Mouse (Mus musculus) E14TG2a.4 (cell line): ENCODE measurements around the gene Rinl.

Source experiments
- H3K27me3 ChIP-seq: 2 replicates; pipeline ENCODE4 v1.6.1; 2014; ENCODE audit warnings: low read length, control low read depth; ENCODE audit not compliant: insufficient read depth
- H3K36me3 ChIP-seq: 2 replicates; pipeline ENCODE4 v1.6.1; 2014; ENCODE audit warnings: low read length, control low read depth; ENCODE audit not compliant: insufficient read depth
- H3K4me1 ChIP-seq: replicated peaks from 2 replicates; pipeline ENCODE4 v1.6.1; 2014; ENCODE audit warnings: low read depth, low read length, control low read depth
- H3K4me3 ChIP-seq: replicated peaks from 2 replicates; pipeline ENCODE4 v1.5.1; 2014; ENCODE audit warnings: mild to moderate bottlenecking, low read length
- H3K9me3 ChIP-seq: 2 replicates; pipeline ENCODE4 v1.6.1; 2014; ENCODE audit warnings: low read length, control low read depth
- CTCF ChIP-seq: conservative IDR thresholded peaks from 2 replicates; pipeline ENCODE4 v1.5.1; 2014; ENCODE audit warnings: low read length
- NANOG ChIP-seq: IDR thresholded peaks from 2 replicates; pipeline ENCODE4 v1.6.1; 2014; ENCODE audit warnings: borderline replicate concordance, low read length, mixed read lengths
- POU5F1 ChIP-seq: IDR thresholded peaks from 2 replicates; pipeline ENCODE4 v1.6.1; 2014; ENCODE audit warnings: low read length, borderline replicate concordance

The Rinl gene

DNA sequence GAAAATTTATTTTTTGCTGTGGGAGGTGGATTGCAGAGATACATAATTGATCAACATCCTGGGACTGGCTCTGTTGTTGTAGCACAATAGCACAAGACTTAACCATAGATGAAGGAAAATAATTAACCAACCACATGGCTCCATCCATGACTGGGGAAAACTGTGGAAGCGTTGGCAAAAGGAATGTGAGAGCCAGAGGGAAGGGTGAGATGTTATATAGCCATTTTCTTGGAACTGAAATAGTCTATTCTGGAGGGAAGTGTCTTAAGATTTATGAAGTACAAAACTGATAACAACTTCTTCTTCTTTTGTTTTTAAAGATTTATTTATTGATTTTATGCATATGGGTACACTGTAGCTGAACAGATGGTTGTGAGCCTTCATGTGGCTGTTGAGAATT, 58.5 kb downstream of the Rinl start:
- no peaks in the 10 kb centered on the region for H3K36me3 ChIP-seq
- H3K9me3 ChIP-seq = no peaks in the 10 kb centered on the region
- peaks cover 21% of the 10 kb centered on the region for H3K4me1 ChIP-seq
- no peaks in the 10 kb centered on the region for H3K27me3 ChIP-seq
- TF ChIP-seq CTCF (no peak), NANOG (no peak), POU5F1 (no peak)
- no peak overlapping the region for H3K4me3 ChIP-seq
